Mouse (Mus musculus) B cell, adult (primary cell): ENCODE measurements around the gene Mstn. TPM values are rescaled to one million over a fixed set of nuclear protein-coding genes. Genes with fewer than 3 reads are reported as not detected.

Experiments
- total RNA-seq: library from RNA; stranded (reverse); gene quantifications from 4 replicates; pipeline ENCODE4 v1.2.4, GENCODE M21; 2023; ENCODE audit not compliant: inconsistent age

Gene Mstn
- total RNA-seq: not detected in 4 replicates

GRCm38 (mm10) chr1:53061340-53061739 is at the start of gene Mstn:
TSS of gene Mstn (plus strand) at chr1:53061640.

GRCm38 (mm10) chr1:53020079-53020478 is 41.4 kb upstream of the Mstn start, which contains the start of gene 1700019D03Rik:
TSS of gene 1700019D03Rik (minus strand) at chr1:53020179.

Other genes starting within 250 kb of the Mstn start
- 12.5 to 18.4 TPM (median 16.2 TPM) in 4 replicates for gene Inpp1, start 244.0 kb upstream of the Mstn start, total RNA-seq
- gene Hibch, start 216.7 kb upstream of the Mstn start, total RNA-seq: 12.7 to 18.2 TPM (median 13.0 TPM) in 4 replicates
- gene 1700019D03Rik, start 41.5 kb upstream of the Mstn start, total RNA-seq: 1.3 to 4.2 TPM (median 2.1 TPM) in 4 replicates
- not detected in 4 replicates for gene 1700019A02Rik, start 126.0 kb downstream of the Mstn start, total RNA-seq
- 14.2 to 18.9 TPM (median 14.6 TPM) in 4 replicates for gene Pms1, start 235.4 kb downstream of the Mstn start, total RNA-seq
- 15.8 to 17.8 TPM (median 16.7 TPM) in 4 replicates for gene Ormdl1, start 235.5 kb downstream of the Mstn start, total RNA-seq
- gene Gm28778, start 235.5 kb downstream of the Mstn start, total RNA-seq: 2.0 to 3.1 TPM (median 2.7 TPM) in 3 of 4 replicates, not detected in the other